Mouse (Mus musculus) ovary, postnatal 14 days (tissue): ENCODE data around the gene Ank2.

Experiments used
- DNase-seq: peaks from one replicate; pipeline ENCODE4 v3.0.0; 2022; ENCODE audit warnings: low spot score

The Ank2 gene

DNA sequence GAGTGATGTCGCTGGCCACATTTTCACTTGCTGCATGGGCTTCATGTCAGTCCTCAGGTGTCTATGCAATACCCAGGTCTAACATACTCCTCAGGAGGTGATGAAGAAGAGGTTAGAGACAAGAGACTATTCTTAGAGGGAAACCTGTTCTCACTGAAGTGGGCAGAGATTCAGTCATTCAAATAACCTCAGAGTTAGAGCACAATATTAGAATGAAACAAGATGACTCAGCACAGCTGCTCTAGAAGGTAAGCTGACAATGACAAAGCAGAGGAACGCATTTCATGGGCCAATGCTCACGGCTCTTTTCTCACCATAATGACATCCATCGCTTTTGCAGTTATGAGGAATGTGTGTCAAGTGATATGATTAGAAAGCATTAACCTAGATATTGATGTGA, 475.2 kb downstream of the Ank2 start:
- no peak for DNase-seq

DNA sequence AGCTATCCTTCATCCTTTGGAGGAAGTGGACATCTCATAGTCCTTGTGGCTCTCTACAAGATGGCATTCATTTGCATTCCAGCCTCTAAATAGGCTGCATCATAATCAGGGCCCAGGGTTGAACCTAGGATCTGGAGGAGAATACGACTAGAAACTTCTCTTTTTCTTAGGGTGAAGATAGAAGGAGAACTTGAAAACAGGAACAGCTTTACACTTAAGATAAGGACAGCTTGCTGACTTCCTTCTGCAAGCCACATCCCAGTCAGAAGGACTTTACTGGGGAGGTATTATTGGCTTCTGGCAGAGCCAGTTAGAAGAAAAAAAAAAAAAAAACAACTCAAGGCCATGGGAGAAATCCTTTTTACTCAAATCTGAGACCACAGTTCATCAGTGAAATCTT, 479.0 kb downstream of the Ank2 start:
- DNase-seq = no peak

GRCm38 (mm10) chr3:127019728-127020127, 479.4 kb downstream of the Ank2 start:
- no peak for DNase-seq

- no peak for DNase-seq
These were observed 480.0 kb downstream of the Ank2 start for GRCm38 (mm10) chr3:127019109-127019508.

DNA sequence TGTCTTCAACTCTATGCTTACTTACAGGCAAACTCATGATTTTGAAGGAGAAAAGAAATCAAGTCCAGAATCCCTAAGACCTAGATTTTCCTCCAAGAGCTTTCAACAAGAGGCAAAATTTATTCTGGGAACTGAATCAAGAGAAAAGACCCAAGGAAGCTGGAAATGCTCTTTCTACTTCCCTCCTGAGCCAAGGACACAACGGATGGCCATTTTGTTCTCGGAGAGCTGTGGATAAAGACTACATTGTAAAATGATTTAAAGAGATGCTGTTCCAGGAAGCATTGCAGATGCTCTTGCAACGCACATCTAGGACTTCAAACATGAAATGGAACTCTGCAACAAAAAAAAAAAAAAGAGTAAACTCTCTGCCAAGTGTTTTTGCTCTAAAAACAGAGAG, 481.6 kb downstream of the Ank2 start:
- DNase-seq = no peak

DNA sequence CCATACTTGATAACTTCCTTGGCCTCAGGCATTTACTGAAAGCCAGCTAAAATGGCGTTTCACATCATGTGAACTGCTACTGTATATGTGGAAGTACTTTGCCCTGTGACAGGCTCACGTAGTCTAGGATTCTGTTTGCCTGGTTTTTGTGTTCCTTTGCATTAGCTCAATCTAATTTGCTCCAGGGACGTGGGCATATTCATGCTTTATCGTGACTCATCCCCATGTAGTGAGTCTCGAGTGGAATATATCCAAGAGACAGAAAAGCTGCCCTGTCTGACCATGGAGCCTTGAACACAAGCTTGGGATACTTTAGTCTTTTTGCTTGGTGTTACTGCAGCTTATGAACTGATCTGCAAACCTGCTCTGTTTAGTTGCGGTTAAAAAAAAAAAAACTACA, 483.6 kb downstream of the Ank2 start:
- no peak for DNase-seq

- DNase-seq = no peak
These were observed 484.0 kb downstream of the Ank2 start for GRCm38 (mm10) chr3:127015175-127015574.

- no peak for DNase-seq
These were observed 485.2 kb downstream of the Ank2 start for GRCm38 (mm10) chr3:127013976-127014375.

DNA sequence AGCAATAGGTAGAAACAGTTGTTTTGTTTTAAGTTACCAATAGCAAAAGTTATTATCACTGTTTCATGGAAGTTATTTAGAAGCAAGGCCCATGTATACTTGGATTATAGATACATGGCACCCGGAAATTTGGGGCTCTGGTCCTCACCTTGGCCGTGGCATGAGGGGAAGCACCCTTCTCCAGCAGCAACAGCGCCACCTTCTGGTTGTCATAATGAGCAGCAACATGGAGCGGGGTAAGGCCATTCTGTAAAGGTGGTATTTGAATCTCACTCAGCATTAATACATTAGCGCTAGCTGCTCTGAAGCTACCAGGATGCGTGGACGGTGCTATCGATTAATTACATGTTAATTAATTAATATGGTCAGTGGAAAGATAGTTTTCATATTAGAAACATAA, 486.6 kb downstream of the Ank2 start:
- no peak for DNase-seq

DNA sequence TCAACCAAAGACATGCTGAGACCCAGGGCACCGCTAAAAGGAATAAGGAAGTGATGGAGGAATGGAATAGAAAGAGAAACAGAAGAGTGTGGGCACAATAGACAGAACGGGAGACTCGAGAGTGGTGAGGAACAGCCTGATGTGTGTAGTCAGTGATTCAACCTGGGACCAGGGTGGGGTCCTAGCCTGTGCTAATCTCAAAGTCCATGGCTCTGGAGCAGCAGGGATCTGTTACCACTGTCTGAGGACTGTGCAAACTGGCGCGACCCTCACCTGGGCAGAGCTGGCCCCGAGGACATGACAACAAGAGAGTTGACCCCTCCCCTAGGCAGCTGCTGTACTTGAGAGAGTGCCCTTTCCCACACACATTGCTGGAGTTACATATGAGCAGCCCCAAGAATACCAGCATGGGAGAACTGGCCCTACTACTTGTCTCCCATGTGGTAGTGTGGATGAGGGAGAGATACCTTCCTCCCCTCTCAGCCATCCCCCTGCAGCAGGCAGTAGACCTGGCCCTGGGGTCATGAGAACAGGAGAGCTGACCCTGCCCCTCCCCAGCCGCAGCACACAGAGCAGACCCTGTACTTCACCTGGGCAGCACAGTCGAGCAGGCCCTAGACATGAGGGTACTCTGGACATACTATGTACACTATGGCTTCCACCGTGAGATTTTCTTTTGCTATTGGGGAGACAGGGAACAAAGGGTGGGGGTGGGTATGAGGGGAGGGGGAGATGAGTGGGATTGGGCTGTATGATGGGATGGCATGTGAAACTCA, 493.1 kb downstream of the Ank2 start:
- DNase-seq = no peak

- no peak for DNase-seq
These were observed 494.1 kb downstream of the Ank2 start for GRCm38 (mm10) chr3:127004860-127005633.

GRCm38 (mm10) chr3:127003946-127004345, 495.2 kb downstream of the Ank2 start:
- DNase-seq = no peak

GRCm38 (mm10) chr3:126998742-126999112, 500.4 kb downstream of the Ank2 start:
- no peak for DNase-seq

GRCm38 (mm10) chr3:126998008-126998741, 501.0 kb downstream of the Ank2 start:
- no peak for DNase-seq

- no peak for DNase-seq
These were observed 501.7 kb downstream of the Ank2 start for GRCm38 (mm10) chr3:126997391-126998007.

DNA sequence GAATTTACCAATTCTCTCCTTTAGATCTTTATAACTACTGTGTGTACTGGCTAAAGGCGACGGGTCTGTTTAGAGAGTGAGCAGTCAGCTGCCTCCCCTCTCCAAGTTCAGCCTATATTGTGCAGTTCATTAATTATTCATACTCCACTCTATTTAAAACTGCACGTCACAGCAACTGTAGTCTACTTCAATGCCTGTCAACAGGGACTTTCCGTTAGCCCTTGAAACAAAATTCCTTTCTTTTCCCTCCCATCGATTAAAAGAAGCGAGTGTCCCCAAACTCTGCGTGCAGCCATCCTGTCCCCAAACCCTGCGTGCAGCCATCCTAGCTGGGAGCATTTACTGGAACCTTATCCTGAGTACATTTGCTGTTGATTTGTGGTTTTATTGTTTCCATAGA, 502.4 kb downstream of the Ank2 start:
- no peak for DNase-seq

DNA sequence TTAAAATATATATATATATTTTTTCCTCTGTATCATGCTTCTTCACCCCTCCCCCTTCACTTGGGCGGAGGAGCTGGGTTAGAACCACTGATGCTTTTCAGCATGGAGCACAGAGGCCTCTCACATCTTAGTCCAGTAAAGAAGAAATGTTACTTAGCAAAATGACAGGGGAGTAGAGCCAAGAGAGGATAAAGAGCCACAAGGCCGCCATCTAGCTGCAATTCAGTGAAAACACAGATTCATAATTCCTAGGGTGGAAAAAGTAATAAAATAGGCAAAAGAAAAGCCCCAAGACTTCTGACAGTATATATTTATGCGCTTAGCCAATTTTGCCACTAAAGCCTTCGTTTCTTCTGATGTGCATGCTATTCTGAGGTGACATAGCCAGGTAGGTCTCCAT, 503.2 kb downstream of the Ank2 start:
- no peak for DNase-seq

- no peak for DNase-seq
These were observed 505.0 kb downstream of the Ank2 start for GRCm38 (mm10) chr3:126994149-126994548.

GRCm38 (mm10) chr3:126989936-126990335, 509.2 kb downstream of the Ank2 start:
- DNase-seq = no peak

DNA sequence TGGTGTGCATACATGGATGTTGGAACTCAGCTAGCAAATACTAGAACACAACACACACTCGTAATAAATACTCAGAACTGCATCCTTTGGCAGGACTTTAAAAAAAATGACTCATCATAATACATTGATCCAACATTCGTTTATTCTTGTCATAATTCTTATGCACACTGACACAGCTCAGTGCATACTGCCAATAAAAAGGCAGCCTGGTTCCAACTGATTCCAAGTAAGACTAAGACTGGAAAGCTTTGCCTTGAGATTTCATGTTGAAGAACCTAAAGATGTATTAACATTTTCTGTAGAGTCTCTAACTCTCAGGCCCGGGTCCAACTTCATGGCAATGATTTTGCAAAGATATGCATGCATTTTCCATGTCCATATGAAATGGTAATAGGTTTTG, 512.5 kb downstream of the Ank2 start:
- no peak for DNase-seq

DNA sequence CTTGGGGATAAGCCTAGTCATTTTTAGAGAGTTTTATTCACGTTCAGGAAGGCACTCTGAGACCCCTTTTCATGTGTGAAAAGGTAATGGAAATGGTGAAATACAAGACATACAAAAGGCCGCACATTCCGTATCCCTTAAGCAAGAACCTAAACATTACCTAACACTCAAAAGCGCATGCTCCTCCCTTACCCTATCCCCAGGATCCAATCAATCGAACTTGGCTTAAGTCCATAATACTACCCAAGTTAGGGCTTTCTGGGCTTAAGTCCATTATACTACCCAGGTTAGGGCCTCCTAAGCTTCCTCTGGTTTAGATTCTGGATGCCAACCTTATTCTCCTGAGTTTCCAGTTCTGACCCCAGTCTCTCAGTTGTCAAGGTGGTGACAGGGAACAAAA, 516.3 kb downstream of the Ank2 start:
- DNase-seq = no peak

- no peak for DNase-seq
These were observed 518.0 kb downstream of the Ank2 start for GRCm38 (mm10) chr3:126981163-126981562.
